Mouse (Mus musculus): ENCODE data around the gene Rabgap1.

GRCm38 (mm10) chr2:37516030-37516710, 73.1 kb downstream of the Rabgap1 start, which contains the start of gene Gpr21:
- TF ChIP-seq CTCF (IDR thresholded peaks at IDR 0.05; ENCODE audit: borderline replicate concordance, insufficient read depth, low read length), result no peak
- TF ChIP-seq POLR2A (IDR thresholded peaks at IDR 0.05; ENCODE audit: low read depth, low read length), result no peak
